Mouse (Mus musculus) liver, embryonic 14.5 days (tissue): ENCODE results near the gene Ephb1. TPM values are rescaled to one million over a fixed set of nuclear protein-coding genes. Genes with fewer than 3 reads are reported as not detected.

Experiments
- ATAC-seq: fragments of 200-750 bp; cut with Nextera tagmentation; 2 replicates; pipeline ENCODE4 v1.8.0; 2017; ENCODE audit warnings: moderate number of reproducible peaks, mild to moderate bottlenecking, moderate library complexity; ENCODE audit not compliant: insufficient read depth
- DNase-seq, 3 experiments: peaks; one replicate each; pipeline ENCODE4 v3.0.0-alpha.2; 2012 to 2013; ENCODE audit warnings: low read depth in 3 of 3, low spot score in 3 of 3
- H3K27ac ChIP-seq: fragments of 300-500 bp; sonication (generic); 2 replicates; pipeline ENCODE4 v1.5.1; 2014; ENCODE audit warnings: moderate library complexity, mild to moderate bottlenecking, control low read depth, inconsistent platforms
- H3K27me3 ChIP-seq: fragments of 300-500 bp; sonication (generic); 2 replicates; pipeline ENCODE4 v1.6.1; 2014; ENCODE audit warnings: mild to moderate bottlenecking, low read length, moderate library complexity; ENCODE audit not compliant: control insufficient read depth, insufficient read depth
- H3K36me3 ChIP-seq: fragments of 300-500 bp; sonication (generic); replicated peaks from 2 replicates; pipeline ENCODE4 v1.6.1; 2014; ENCODE audit warnings: low read depth; ENCODE audit not compliant: control insufficient read depth, insufficient read depth
- H3K4me1 ChIP-seq, 2 experiments: fragments of 200-500 bp in 1 of 2; fragments of 300-500 bp in 1 of 2; sonication (generic) in 1 of 2; replicated peaks; 2 replicates each; pipeline ENCODE4 v1.6.1; 2012 to 2014; ENCODE audit warnings: antibody characterized with exemption in 1 of 2, inconsistent platforms in 1 of 2, low read length in 1 of 2; ENCODE audit not compliant: control insufficient read depth in 2 of 2, insufficient read depth in 2 of 2
- H3K4me2 ChIP-seq: fragments of 300-500 bp; sonication (generic); 2 replicates; pipeline ENCODE4 v1.6.1; 2014; ENCODE audit warnings: low read depth, mild to moderate bottlenecking, control low read depth, moderate library complexity
- H3K4me3 ChIP-seq, 2 experiments: fragments of 200-500 bp in 1 of 2; fragments of 300-500 bp in 1 of 2; sonication (generic) in 1 of 2; 2 replicates each; pipeline ENCODE4 v1.5.1; 2012 to 2014; ENCODE audit warnings: low read depth in 2 of 2, low read length in 2 of 2, mild to moderate bottlenecking in 2 of 2, control low read depth in 1 of 2, inconsistent platforms in 1 of 2, moderate library complexity in 1 of 2; ENCODE audit not compliant: insufficient read depth in 1 of 2
- H3K9ac ChIP-seq: fragments of 300-500 bp; sonication (generic); replicated peaks from 2 replicates; pipeline ENCODE4 v1.6.1; 2014; ENCODE audit warnings: mild to moderate bottlenecking, control low read depth, moderate library complexity
- H3K9me3 ChIP-seq: fragments of 300-500 bp; sonication (generic); 2 replicates; pipeline ENCODE4 v1.6.1; 2016; ENCODE audit warnings: low read length, mixed read lengths; ENCODE audit not compliant: control insufficient read depth
- CTCF ChIP-seq: IDR thresholded peaks from 2 replicates; pipeline ENCODE4 v1.5.1; 2016; ENCODE audit warnings: antibody characterized with exemption, low read depth, control low read depth
- EP300 ChIP-seq: IDR thresholded peaks from 2 replicates; pipeline ENCODE4 v1.6.1; 2016; ENCODE audit warnings: antibody characterized with exemption, low read depth
- WGBS: fragments of 180-500 bp; shearing (Covaris S2); extraction: QIAGEN DNeasy Blood & Tissue Kit; methylation state at CpG from one replicate; pipeline ENCODE4 v1.1.7; 2014; ENCODE audit not compliant: insufficient replicate concordance; 5-methylcytosine and 5-hydroxymethylcytosine counted together
- polyA plus RNA-seq, 2 experiments: library from polyadenylated mRNA; depleted of rRNA in 1 of 2; stranded (reverse) in 1 of 2; unstranded in 1 of 2; fragments of >200 nt; fragmentation: Nextera tagmentation in 1 of 2; extraction: Ambion mirVana in 1 of 2; gene quantifications; 2 replicates each; pipeline versions ENCODE4 v1.2.1 to v1.2.3; 2012 to 2014

The Ephb1 gene
- polyA plus RNA-seq, 2 experiments: 0.25 to 0.29 TPM

- H3K27me3 ChIP-seq: no peaks in the 10 kb centered on the region
- no peaks in the 10 kb centered on the region for H3K9me3 ChIP-seq
- no peaks in the 10 kb centered on the region for H3K4me1 ChIP-seq
- no peak for ATAC-seq
- 50% methylated on average over 2 of the region's 2 CpGs for WGBS
- TF ChIP-seq EP300 (no peak), CTCF (no peak)
- no peak overlapping the region for H3K4me3 ChIP-seq
- no peak overlapping the region for H3K4me2 ChIP-seq
- H3K27ac ChIP-seq: no peak overlapping the region
- DNase-seq: no peak
- no peak overlapping the region for H3K9ac ChIP-seq
- no peaks in the 10 kb centered on the region for H3K36me3 ChIP-seq
Measured at GRCm38 (mm10) chr9:101915082-101915481, 439.4 kb downstream of the Ephb1 start.

- ATAC-seq (no peak), DNase-seq (no peak)
- Histone ChIP-seq H3K27ac (no peak overlapping the region), H3K27me3 (no peaks in the 10 kb centered on the region), H3K9me3 (no peaks in the 10 kb centered on the region), H3K36me3 (no peaks in the 10 kb centered on the region), H3K4me2 (no peak overlapping the region), H3K4me1 (no peaks in the 10 kb centered on the region), H3K4me3 (no peak overlapping the region), H3K9ac (no peak overlapping the region)
- TF ChIP-seq EP300 (no peak), CTCF (no peak)
- 52% methylated on average over 9 of the region's 9 CpGs for WGBS
Measured at GRCm38 (mm10) chr9:101911176-101911866, 443.2 kb downstream of the Ephb1 start.

- DNase-seq: no peak
Measured at GRCm38 (mm10) chr9:101909491-101909890, 445.0 kb downstream of the Ephb1 start.

GRCm38 (mm10) chr9:101908849-101909248 lies 445.6 kb downstream of the Ephb1 start:
- ATAC-seq: no peak
- Histone ChIP-seq H3K4me1 (no peaks in the 10 kb centered on the region), H3K4me3 (no peak overlapping the region), H3K9me3 (no peaks in the 10 kb centered on the region), H3K36me3 (no peaks in the 10 kb centered on the region), H3K4me2 (no peak overlapping the region), H3K9ac (no peak overlapping the region), H3K27me3 (no peaks in the 10 kb centered on the region), H3K27ac (no peak overlapping the region)
- TF ChIP-seq EP300: no peak
- TF ChIP-seq CTCF: no peak
- no peak for DNase-seq
- WGBS: 62% methylated on average over 5 of the region's 5 CpGs

More at GRCm38 (mm10) chr9:101909491-101909890, 445.0 kb downstream of the Ephb1 start:
- Histone ChIP-seq H3K9me3 (no peaks in the 10 kb centered on the region), H3K27me3 (no peaks in the 10 kb centered on the region), H3K9ac (no peak overlapping the region), H3K4me1 (no peaks in the 10 kb centered on the region), H3K4me2 (no peak overlapping the region), H3K27ac (no peak overlapping the region), H3K4me3 (no peak overlapping the region), H3K36me3 (no peaks in the 10 kb centered on the region)
- no peak for ATAC-seq
- no peak for TF ChIP-seq EP300
- TF ChIP-seq CTCF: no peak
- 72% methylated on average over 4 of the region's 4 CpGs for WGBS

DNA sequence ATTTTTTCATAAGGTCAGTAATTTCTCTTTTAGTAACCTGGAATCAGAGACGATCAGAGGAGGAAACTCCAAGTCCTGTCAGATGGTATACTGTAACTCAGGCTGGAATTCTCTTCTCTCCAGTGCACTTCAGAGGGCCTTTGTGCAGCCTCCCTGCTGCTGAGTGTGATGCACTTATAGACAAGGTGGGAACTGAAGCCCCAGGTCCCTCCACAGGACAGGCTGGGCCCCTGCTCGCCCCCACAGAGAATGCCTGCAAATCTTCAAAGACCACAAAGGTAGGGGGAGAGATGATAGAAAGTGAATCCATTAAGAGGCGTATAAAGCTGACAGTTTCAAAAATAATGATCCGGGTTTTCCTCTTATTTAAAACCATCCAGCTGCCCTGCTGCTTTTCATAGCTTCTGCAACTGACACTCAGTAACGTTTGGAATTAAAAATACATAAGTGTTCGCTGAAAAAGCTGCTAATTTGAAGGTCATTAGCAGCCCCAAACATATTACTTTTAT lies 446.7 kb downstream of the Ephb1 start:
- WGBS: 54% methylated on average over 6 of the region's 6 CpGs
- Histone ChIP-seq H3K27ac (no peak overlapping the region), H3K4me3 (no peak overlapping the region), H3K4me1 (no peaks in the 10 kb centered on the region), H3K36me3 (no peaks in the 10 kb centered on the region), H3K27me3 (no peaks in the 10 kb centered on the region), H3K9me3 (no peaks in the 10 kb centered on the region), H3K4me2 (no peak overlapping the region), H3K9ac (no peak overlapping the region)
- ATAC-seq: no peak
- DNase-seq: no peak
- TF ChIP-seq CTCF: no peak
- TF ChIP-seq EP300: no peak
